Mouse (Mus musculus): ENCODE results near the gene Usp47.

Usp47 gene

GRCm38 (mm10) chr7:112120861-112121810 is 97.8 kb downstream of the Usp47 start:
- CTCF ChIA-PET = no interaction called here

GRCm38 (mm10) chr7:112121866-112122500 is 98.7 kb downstream of the Usp47 start:
- CTCF ChIA-PET = no interaction called here

- CTCF ChIA-PET = no interaction called here
Observed at GRCm38 (mm10) chr7:112123612-112124011, 100.3 kb downstream of the Usp47 start.

- CTCF ChIA-PET = no interaction called here
Observed at GRCm38 (mm10) chr7:112125625-112126260, 102.4 kb downstream of the Usp47 start.

GRCm38 (mm10) chr7:112127085-112127637 is 103.9 kb downstream of the Usp47 start:
- CTCF ChIA-PET = no interaction called here

- CTCF ChIA-PET = no interaction called here
Observed at GRCm38 (mm10) chr7:112127954-112128353, 104.7 kb downstream of the Usp47 start.

GRCm38 (mm10) chr7:112128810-112129209 is 105.5 kb downstream of the Usp47 start:
- CTCF ChIA-PET = no interaction called here

GRCm38 (mm10) chr7:112129851-112130250 is 106.5 kb downstream of the Usp47 start:
- CTCF ChIA-PET = no interaction called here

- CTCF ChIA-PET = no interaction called here
Observed at GRCm38 (mm10) chr7:112130660-112131059, 107.4 kb downstream of the Usp47 start.

- CTCF ChIA-PET = no interaction called here
Observed at GRCm38 (mm10) chr7:112132005-112132404, 108.7 kb downstream of the Usp47 start.

GRCm38 (mm10) chr7:112133277-112133676 is 110.0 kb downstream of the Usp47 start:
- CTCF ChIA-PET = no interaction called here

GRCm38 (mm10) chr7:112135161-112135560 is 111.9 kb downstream of the Usp47 start:
- CTCF ChIA-PET = no interaction called here

GRCm38 (mm10) chr7:112136537-112136936 is 113.2 kb downstream of the Usp47 start:
- CTCF ChIA-PET = interaction anchor here (0.5 kb wide), 1 partner anchor 84 kb away, joined by 5 read pairs; no protein-coding TSS in a partner anchor

GRCm38 (mm10) chr7:112138168-112138508 is 114.8 kb downstream of the Usp47 start:
- CTCF ChIA-PET = no interaction called here

- CTCF ChIA-PET = no interaction called here
Observed at GRCm38 (mm10) chr7:112138509-112139405, 115.5 kb downstream of the Usp47 start.

GRCm38 (mm10) chr7:112140725-112141124 is 117.4 kb downstream of the Usp47 start:
- CTCF ChIA-PET = no interaction called here

- CTCF ChIA-PET = no interaction called here
Observed at GRCm38 (mm10) chr7:112142616-112143015, 119.3 kb downstream of the Usp47 start.

GRCm38 (mm10) chr7:112143090-112143500 is 119.8 kb downstream of the Usp47 start:
- CTCF ChIA-PET = no interaction called here

- CTCF ChIA-PET = no interaction called here
Observed at GRCm38 (mm10) chr7:112143978-112144377, 120.7 kb downstream of the Usp47 start.

- CTCF ChIA-PET = no interaction called here
Observed at GRCm38 (mm10) chr7:112144646-112145179, 121.4 kb downstream of the Usp47 start.

- CTCF ChIA-PET = no interaction called here
Observed at GRCm38 (mm10) chr7:112147979-112148378, 124.7 kb downstream of the Usp47 start.
